Mouse (Mus musculus) thymus, postnatal 25 days (tissue): ENCODE measurements around the gene Ern2.

Experiments
- DNase-seq: peaks from one replicate; pipeline ENCODE4 v3.0.0; 2022

Ern2 gene

GRCm38 (mm10) chr7:122158915-122159902 is 26.8 kb downstream of the Ern2 start, which contains the start of gene Plk1:
TSS of gene Plk1 (plus strand) at chr7:122159439.
- DNase-seq, result peak; percentile 84

- no peak for DNase-seq
Observed at GRCm38 (mm10) chr7:122158488-122158887, 27.5 kb downstream of the Ern2 start.

GRCm38 (mm10) chr7:122152473-122152872 is 33.5 kb downstream of the Ern2 start:
- no peak for DNase-seq

DNA sequence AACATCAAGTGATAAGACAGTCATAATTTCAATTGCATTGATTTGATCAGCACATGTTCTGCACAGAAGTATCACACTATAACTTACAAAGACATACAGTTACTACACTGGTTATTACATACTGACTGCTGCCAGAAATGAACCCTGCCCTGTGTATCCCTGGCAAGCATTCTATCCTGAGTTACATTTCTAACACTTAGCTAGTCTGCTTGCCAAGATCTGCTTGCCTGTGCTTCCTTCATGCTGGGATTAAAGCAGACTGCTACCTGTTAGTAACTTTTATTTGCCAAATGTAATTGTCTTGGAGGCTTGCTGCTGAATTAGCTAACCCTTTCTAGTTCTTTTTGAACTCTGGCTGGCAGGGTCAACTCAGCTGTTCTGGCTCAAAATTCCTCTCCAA is 45.0 kb downstream of the Ern2 start:
- no peak for DNase-seq

DNA sequence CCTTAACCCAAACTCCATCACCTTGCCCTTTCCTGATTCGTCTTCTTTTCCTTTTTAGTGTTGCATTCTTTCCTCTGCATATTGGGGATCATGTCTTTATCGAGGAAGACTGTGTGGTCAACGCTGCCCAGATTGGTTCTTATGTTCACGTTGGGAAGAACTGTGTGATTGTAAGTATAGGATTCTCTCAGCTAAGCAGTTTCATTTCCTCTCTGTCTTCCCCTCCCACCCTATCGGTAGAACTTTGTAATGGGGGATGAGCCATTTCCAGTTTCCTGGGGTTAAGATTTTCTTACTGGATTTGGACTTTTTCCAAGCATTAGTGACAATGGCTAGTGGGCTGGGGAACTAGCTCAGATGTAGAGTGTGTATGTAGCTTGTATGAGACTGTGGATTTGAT is 47.8 kb downstream of the Ern2 start:
- no peak for DNase-seq

- no peak for DNase-seq
Observed at GRCm38 (mm10) chr7:122137071-122137470, 48.9 kb downstream of the Ern2 start.

DNA sequence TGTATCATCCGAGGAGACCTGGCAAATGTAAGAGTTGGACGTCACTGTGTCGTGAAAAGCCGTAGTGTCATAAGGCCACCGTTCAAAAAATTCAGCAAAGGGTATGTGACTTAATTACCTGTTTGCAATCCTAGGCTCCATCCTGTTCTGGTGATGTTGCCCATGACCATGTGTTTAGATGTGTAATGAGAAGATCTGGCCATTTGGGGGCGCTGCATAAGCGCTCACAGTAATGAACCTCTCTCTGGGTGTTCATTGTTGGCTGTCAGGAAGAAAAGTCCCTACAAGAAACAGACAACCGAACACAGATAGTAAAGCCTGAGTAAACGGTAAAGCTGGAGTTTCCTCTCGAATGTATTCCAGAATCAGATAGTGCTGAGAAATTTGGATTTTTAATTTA is 50.9 kb downstream of the Ern2 start:
- DNase-seq, result peak; percentile 13

DNA sequence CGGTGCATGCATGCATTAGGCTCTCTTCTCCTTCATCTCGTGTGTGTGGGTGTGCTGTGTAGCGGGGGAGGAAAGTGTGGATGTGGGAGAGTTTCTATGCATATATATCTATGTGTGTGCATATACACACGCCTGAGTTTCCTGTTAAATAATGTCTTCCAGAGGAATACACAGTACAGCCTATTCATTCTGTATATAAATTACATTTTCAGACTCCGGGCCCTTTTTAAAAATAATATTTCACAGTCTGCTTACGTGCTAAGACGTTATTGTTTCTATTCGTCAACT is 52.7 kb downstream of the Ern2 start:
- no peak for DNase-seq

DNA sequence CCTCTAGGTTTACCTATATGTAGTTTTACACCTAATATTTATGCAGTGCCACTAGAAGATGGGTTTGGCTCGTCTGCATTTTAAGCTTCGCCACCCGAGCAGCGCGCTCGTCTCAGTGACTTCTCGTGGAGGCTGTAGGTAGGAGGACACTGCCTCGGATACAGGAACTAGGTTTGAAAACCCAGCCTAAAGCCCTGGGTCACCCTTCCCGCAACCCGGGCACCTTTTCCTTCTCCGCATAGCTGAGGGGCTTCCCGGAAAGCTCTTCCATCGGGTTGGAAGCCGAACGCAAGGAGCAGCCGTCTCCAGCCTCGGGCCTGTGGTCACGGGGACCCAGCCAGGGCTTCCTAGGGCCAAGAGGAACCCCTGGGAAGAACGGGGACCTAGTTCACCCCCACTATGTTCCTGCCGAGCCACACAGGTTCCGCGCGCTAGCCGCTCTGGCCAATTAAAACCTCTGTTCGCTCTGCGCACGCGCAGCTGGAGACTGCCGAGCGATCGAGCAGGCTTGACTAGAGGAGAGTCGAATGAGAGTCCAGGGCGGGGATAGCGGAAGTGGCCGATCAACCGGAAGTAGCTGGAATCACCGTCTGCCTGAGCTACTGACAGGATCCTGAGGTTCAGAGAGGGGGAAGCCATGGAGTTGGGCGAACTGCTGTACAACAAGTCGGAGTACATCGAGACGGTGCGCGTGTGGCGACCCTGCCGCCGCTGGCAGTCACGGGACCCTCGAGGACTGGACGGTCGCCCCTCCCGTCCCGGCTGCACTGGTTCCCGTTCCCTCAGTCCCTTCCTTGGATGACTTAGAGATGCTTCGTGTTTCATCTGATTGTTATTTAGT is 53.3 kb downstream of the Ern2 start, which contains the start of the genes Palb2 and Dctn5:
Gene Palb2, minus strand, starts transcription at position 489 of the 841 bp plus-strand sequence.
Gene Dctn5, plus strand, starts transcription at position 545 of the 841 bp plus-strand sequence.
- peak; percentile 99 for DNase-seq

DNA sequence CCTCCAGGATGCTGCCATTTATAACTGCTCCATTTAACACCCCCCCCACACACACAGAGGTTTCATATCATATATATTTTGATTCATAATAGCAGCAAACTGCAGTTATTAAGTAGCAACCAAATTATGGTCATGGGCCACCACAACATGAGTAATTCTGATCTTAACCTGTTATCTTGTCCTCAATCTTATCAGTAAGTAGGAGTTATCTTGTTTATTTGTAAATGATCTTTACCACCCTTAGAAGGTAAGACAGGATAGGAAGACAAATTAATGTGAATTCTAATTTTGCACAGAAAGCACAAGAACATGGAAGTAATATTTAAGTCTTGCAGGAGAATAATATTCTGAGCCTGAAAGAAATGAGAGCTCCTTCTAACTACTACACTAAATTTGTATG is 54.2 kb downstream of the Ern2 start:
- no peak for DNase-seq

DNA sequence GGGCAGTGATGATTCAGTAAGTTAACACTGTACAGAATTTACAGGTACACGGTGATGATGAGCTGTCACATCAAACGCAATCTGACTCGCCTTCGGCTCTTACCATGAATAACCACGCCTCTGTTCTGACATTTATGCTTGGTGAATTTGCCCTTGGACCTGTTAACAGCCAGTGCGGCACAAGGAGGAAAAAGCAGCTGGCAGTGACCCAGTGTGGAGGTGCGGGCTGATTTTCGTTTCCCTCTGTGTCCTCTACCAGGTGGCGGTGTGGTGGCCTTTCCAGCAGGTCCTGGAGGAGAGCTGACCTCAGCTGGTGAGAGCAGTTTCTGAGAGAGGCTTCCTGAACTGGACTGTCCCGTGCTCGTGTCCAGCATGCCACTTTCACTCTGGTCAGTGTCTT is 59.1 kb downstream of the Ern2 start:
- DNase-seq, result no peak

DNA sequence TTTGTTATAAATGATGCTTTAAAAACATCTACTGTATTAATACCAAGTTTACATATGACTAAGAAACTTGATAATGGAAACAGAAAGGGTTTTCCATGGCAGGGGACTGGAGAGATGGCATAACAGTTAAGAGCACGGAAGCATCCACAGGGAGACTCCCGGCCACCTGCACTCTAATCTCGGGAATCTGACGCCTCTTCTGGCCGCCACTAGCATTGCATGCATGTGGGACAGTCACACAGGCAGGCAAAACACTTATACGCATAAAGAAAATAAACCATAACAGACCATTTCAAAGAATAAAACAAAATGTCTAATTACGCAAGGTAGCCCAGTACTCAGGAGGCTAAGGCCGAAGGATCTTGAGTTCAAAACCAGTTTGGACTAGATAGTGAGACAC is 60.4 kb downstream of the Ern2 start:
- DNase-seq, result no peak

GRCm38 (mm10) chr7:122123518-122123917 is 62.5 kb downstream of the Ern2 start:
- DNase-seq, result no peak
